Mouse (Mus musculus): ENCODE results near the gene Gm20388. TPM values are rescaled to one million over a fixed set of nuclear protein-coding genes. Genes with fewer than 3 reads are reported as not detected.

The Gm20388 gene
- total RNA-seq, 2 experiments from 2014 or later, result 18.6 TPM; not detected in 1

GRCm38 (mm10) chr8:124066325-124067058 is 4155.9 kb downstream of the Gm20388 start:
- intact Hi-C loops (cut with DNase I), result no loop called here
- no peak for DNase-seq (ENCODE audit: low spot score in 2 of 2)

- DNase-seq (ENCODE audit: low spot score in 2 of 2), result no peak
- intact Hi-C loops (cut with DNase I), result no loop called here
These were observed 4156.6 kb downstream of the Gm20388 start for GRCm38 (mm10) chr8:124067059-124067750.

DNA sequence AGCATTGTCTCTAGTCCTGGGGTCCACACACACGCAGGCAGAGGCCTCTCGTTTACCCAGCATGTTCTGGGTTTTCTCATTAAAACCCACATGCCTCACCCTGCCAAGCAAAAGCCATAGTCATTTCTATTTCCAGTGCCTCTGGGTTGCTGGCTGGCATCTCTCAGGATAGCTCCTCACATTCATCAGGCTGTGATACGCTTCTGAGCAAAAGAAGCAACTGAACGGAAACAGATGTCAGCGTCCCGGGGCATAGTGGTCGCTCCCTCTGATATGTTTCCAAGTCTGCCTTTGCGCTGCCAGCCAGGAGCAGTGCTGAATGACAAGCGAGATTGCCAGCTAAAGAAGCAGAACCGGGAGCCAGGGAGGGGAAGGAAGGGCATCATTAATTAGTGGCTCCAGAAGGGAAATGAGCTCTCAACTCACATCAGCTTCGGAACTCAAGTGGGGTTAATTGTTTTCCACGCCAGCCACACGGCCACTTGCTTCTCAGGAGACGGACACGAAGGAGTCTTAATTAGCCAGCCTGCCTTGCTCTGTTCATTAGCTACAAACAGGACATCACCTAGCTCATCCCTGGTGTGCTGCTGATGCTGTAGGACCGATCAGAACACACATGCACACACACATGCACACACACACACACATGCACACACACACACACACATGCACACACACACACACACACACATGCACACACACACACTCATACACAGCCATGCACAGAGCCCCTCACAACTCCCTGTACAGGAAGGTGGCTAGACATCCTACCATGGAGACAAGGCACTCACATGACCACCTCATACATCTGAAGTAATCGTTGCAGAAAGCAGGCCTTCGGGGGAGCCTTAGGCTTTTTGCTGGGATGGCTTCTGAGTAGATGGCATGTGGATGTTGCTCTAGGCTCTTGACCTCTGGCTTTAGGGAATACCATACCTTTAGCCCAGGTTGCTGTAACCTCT is 4160.0 kb downstream of the Gm20388 start:
- peak; percentile 24 to 46 for DNase-seq (ENCODE audit: low spot score in 2 of 2)
- intact Hi-C loops (cut with DNase I), result no loop called here

- DNase-seq (ENCODE audit: low spot score in 2 of 2), result no peak
- intact Hi-C loops (cut with DNase I), result loop anchor here (5.0 kb wide), 1 partner anchor 156 kb away; the partner anchor contains the start of gene Galnt2
These were observed 4165.3 kb downstream of the Gm20388 start for GRCm38 (mm10) chr8:124075977-124076376.

GRCm38 (mm10) chr8:124076416-124076815 is 4165.8 kb downstream of the Gm20388 start:
- DNase-seq (ENCODE audit: low spot score in 2 of 2), result no peak
- intact Hi-C loops (cut with DNase I), result loop anchor here (5.0 kb wide), 1 partner anchor 156 kb away; the partner anchor contains the start of gene Galnt2

- intact Hi-C loops (cut with DNase I), result loop anchor here (5.0 kb wide), 1 partner anchor 155 kb away; the partner anchor contains the start of gene Galnt2
- DNase-seq (ENCODE audit: low spot score in 2 of 2), result no peak
These were observed 4166.7 kb downstream of the Gm20388 start for GRCm38 (mm10) chr8:124077377-124077776.

GRCm38 (mm10) chr8:124077998-124078397 is 4167.4 kb downstream of the Gm20388 start:
- intact Hi-C loops (cut with DNase I), result loop anchor here (5.0 kb wide), 1 partner anchor 154 kb away; the partner anchor contains the start of gene Galnt2

GRCm38 (mm10) chr8:124078969-124079368 is 4168.3 kb downstream of the Gm20388 start:
- intact Hi-C loops (cut with DNase I), result loop anchor here (5.0 kb wide), 1 partner anchor 153 kb away; the partner anchor contains the start of gene Galnt2
- DNase-seq (ENCODE audit: low spot score in 2 of 2), result peak; percentile 36 to 84

More at GRCm38 (mm10) chr8:124077998-124078397, 4167.4 kb downstream of the Gm20388 start:
- no peak for DNase-seq (ENCODE audit: low spot score in 2 of 2)

- DNase-seq (ENCODE audit: low spot score in 2 of 2), result peak in 1 of 2 experiments; percentile 73
- intact Hi-C loops (cut with DNase I), result loop anchor here (5.0 kb wide), 2 partner anchors 82 to 102 kb away; no protein-coding TSS in a partner anchor
These were observed 4170.1 kb downstream of the Gm20388 start for GRCm38 (mm10) chr8:124080467-124081326.

DNA sequence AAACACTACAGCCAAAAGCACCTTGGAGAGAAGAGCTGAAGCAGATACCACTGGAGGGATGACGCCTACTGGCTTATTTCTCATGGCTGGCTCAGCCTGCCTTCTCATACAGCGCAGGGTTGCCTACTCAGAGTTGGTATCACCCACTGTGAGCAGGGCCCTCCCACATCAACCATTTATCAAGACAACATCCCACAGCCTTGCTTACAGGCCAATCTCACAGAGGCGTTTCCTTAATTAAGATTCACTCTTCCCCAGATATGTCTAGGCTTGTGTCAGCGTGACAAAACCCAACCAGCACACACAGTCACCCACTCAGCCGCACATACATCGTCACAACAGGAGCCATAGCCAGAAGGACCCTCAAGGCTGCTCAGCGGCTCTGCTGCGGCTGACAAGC is 4172.0 kb downstream of the Gm20388 start:
- intact Hi-C loops (cut with DNase I), result loop anchor here (5.0 kb wide), 2 partner anchors 80 to 100 kb away; no protein-coding TSS in a partner anchor

GRCm38 (mm10) chr8:124083611-124084010 is 4173.0 kb downstream of the Gm20388 start:
- no peak for DNase-seq (ENCODE audit: low spot score in 2 of 2)
- intact Hi-C loops (cut with DNase I), result loop anchor here (5.0 kb wide), 2 partner anchors 79 to 99 kb away; no protein-coding TSS in a partner anchor

More for the DNA sequence above, 4172.0 kb downstream of the Gm20388 start:
- peak; percentile 28 to 81 for DNase-seq (ENCODE audit: low spot score in 2 of 2)

GRCm38 (mm10) chr8:124085668-124086067 is 4175.0 kb downstream of the Gm20388 start:
- DNase-seq (ENCODE audit: low spot score in 2 of 2), result no peak
- intact Hi-C loops (cut with DNase I), result no loop called here

GRCm38 (mm10) chr8:124088092-124088613 is 4177.5 kb downstream of the Gm20388 start:
- intact Hi-C loops (cut with DNase I), result no loop called here
- no peak for DNase-seq (ENCODE audit: low spot score in 2 of 2)

- intact Hi-C loops (cut with DNase I), result no loop called here
- no peak for DNase-seq (ENCODE audit: low spot score in 2 of 2)
These were observed 4178.4 kb downstream of the Gm20388 start for GRCm38 (mm10) chr8:124089016-124089415.

- DNase-seq (ENCODE audit: low spot score in 2 of 2), result no peak
- intact Hi-C loops (cut with DNase I), result no loop called here
These were observed 4179.8 kb downstream of the Gm20388 start for GRCm38 (mm10) chr8:124090473-124090872.

DNA sequence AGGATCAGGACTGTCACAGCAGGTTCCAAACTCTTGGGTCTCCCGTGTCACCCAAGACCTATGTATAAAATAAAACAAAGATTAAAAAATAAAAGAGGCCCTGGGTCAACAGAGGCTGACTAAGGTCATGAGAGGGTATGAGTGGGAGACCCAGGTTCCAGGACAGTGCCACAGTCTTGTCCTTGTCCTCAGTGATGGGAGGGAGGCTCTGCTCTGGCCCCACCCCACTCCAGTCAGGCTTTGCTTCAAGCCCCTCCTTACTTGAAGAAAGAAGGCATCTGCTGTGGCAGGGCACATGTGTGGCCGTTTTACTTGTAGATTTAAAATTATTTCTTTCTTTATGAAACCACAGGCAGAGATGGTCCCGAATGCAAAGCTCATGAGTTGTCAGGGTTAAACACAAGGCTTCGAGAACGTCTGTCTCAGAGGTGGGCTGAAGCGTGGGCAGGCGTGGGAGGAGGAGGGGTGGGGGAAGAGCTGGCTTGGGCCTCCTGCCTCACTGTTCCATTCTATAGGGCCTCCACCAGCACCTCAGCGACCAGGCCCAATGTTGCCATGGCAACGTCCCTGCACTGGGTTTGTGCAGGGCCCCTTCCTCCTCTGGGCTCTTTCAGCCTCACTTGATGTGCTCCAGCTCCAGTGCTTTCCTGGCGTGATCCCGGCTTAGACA is 4188.4 kb downstream of the Gm20388 start:
- intact Hi-C loops (cut with DNase I), result no loop called here
- DNase-seq (ENCODE audit: low spot score in 2 of 2), result peak in 1 of 2 experiments; percentile 19

DNA sequence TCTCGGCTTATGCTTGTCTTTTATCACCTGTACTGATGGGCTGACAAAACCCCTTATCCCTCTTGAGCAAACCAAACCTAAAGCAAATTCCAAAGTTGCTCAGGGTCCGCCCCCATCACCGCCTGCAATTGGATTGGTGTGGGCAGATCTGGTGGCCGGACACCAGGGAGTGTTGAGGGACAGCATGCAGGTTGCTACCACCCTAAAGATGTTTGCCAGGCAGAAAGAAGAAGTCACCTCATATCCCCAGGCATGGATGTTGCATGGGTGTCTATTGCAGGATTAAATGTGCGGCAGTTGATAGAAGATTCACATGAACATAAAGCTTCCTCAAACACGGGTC is 4189.0 kb downstream of the Gm20388 start:
- intact Hi-C loops (cut with DNase I), result no loop called here
- DNase-seq (ENCODE audit: low spot score in 2 of 2), result no peak

GRCm38 (mm10) chr8:124105869-124106268 is 4195.2 kb downstream of the Gm20388 start:
- no peak for DNase-seq (ENCODE audit: low spot score in 2 of 2)
- intact Hi-C loops (cut with DNase I), result no loop called here
